8 mouse cellular contexts compared by ENCODE assay signal in the genomic region with DNA sequence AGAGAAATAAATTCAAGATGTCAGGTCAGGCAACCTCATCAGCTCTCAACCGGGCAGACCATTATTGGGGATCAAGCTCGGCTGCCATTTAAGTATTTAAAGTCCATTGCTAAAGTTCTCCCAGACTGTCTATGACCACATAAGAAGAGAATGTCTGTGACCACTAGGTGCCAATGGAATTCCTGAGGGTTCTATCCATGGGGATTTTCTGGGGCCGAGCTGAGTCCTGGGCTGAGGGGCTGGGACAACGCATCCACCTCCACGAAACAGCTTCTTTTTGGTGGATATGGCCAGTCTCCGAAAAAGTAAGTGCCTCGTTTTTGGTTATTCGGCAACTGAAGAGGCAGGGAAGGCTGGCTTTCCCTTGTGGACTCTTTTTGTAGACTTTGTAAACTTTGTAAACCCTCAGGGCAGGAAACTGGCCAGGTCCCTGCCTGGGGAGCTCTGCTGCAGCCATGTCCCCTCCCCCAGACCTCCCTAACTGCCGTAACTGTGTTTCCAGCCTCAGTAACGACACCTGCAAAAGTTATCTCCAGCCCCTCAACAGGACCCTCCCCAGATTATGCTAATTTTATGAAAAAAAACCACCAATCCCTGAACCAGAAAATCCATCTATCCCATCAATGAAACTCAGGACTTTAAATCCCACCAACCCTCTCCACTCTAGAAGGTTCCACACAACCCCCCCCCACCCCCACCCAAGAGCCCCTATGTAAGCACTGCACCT. TPM values are rescaled to one million over a fixed set of nuclear protein-coding genes. Genes with fewer than 3 reads are reported as not detected.
DNase-seq lines count a peak whose midpoint lies in the region; ATAC-seq and TF ChIP-seq lines count a peak whose summit lies in the region.

Gene Psma6, plus strand, starts transcription at position 200 of the 727 bp plus-strand sequence.

- H3K9ac ChIP-seq in midbrain, embryonic 14.5 days (replicated peaks; ENCODE audit: low read length): no peak within 1 kb of the TSS

- intact Hi-C loops in left cerebral cortex, adult 2 months (cut with DNase I): no loop called here

- ATAC-seq in midbrain, embryonic 14.5 days (ENCODE audit: low FRiP score, low TSS enrichment): no peak

- no peaks in the 10 kb centered on the region for H3K27me3 ChIP-seq in heart, embryonic 10.5 days (ENCODE audit: insufficient read depth, poor library complexity, severe bottlenecking)
- no peaks in the 10 kb centered on the region for H3K27me3 ChIP-seq in midbrain, embryonic 14.5 days (ENCODE audit: control insufficient read depth, insufficient read depth, low read length)

- H3K4me1 ChIP-seq in brown adipose tissue, adult 24 weeks (ENCODE audit: control insufficient read depth, insufficient read depth, insufficient read length, low read length): peaks cover 10% of the 10 kb centered on the region
- peaks cover 28% of the 10 kb centered on the region for H3K4me1 ChIP-seq in heart, embryonic 10.5 days
- no peaks in the 10 kb centered on the region for H3K4me1 ChIP-seq in midbrain, embryonic 14.5 days (ENCODE audit: control insufficient read depth, insufficient read depth, low read length)

- WGBS in heart, embryonic 10.5 days: 72% methylated on average over 10 of the region's 10 CpGs
- WGBS in midbrain, embryonic 14.5 days: 84% methylated on average over 10 of the region's 10 CpGs

- no peak for DNase-seq in left cerebral cortex, adult 2 months (ENCODE audit: extremely low spot score in 1 of 2, low spot score in 2 of 2)
- DNase-seq in left cerebral cortex, adult 11 months (ENCODE audit: low spot score): no peak
- no peak for DNase-seq in heart, embryonic 10.5 days (ENCODE audit: low spot score)
- no peak for DNase-seq in layer of hippocampus, postnatal 36 days
- DNase-seq in midbrain, embryonic 14.5 days: no peak
- no peak for DNase-seq in embryo, embryonic 9.5 days (ENCODE audit: extremely low spot score)
- DNase-seq in kidney, adult 9 months: no peak

- H3K9me3 ChIP-seq in heart, embryonic 10.5 days: no peaks in the 10 kb centered on the region
- H3K9me3 ChIP-seq in midbrain, embryonic 14.5 days (ENCODE audit: control insufficient read depth, low read length): no peaks in the 10 kb centered on the region

- 0 out of 2 replicates have a peak, but pooled peaks cover under 1% of the 10 kb centered on the region for H3K36me3 ChIP-seq in heart, embryonic 10.5 days
- no peaks in the 10 kb centered on the region for H3K36me3 ChIP-seq in midbrain, embryonic 14.5 days (ENCODE audit: control insufficient read depth, insufficient read depth, low read length)

- H3K27ac ChIP-seq in left cerebral cortex, adult 2 months: no peak within 1 kb of the TSS
- peak within 1 kb of the TSS; percentile 55 for H3K27ac ChIP-seq in brown adipose tissue, adult 24 weeks (replicated peaks; ENCODE audit: low read depth, low read length)
- H3K27ac ChIP-seq in heart, embryonic 10.5 days: no peak within 1 kb of the TSS
- H3K27ac ChIP-seq in midbrain, embryonic 14.5 days (replicated peaks; ENCODE audit: low read depth, low read length): no peak within 1 kb of the TSS

- no peak for TF ChIP-seq CTCF in left cerebral cortex, adult 2 months (IDR thresholded peaks at IDR 0.05)

- H3K4me2 ChIP-seq in midbrain, embryonic 14.5 days (ENCODE audit: low read length): no peak within 1 kb of the TSS

- no peak within 1 kb of the TSS for H3K4me3 ChIP-seq in left cerebral cortex, adult 2 months
- H3K4me3 ChIP-seq in brown adipose tissue, adult 24 weeks (ENCODE audit: insufficient read depth, low read depth, low read length): no peak within 1 kb of the TSS
- no peak within 1 kb of the TSS for H3K4me3 ChIP-seq in heart, embryonic 10.5 days
- no peak within 1 kb of the TSS for H3K4me3 ChIP-seq in midbrain, embryonic 14.5 days (replicated peaks; ENCODE audit: low read depth, low read length)

RNA-seq across cellular contexts. Expression of gene Psma6, which starts in this region (rescaled TPM):
- total RNA-seq in left cerebral cortex, adult 2 months (2021): 100 to 1,000 TPM; 120 to 136 TPM
- 251 and 340 TPM in 2 replicates for polyA plus RNA-seq in brown adipose tissue, adult 24 weeks (2012; ENCODE audit: insufficient read depth, insufficient read length, missing spikeins)
- 365 and 409 TPM in 2 replicates for polyA plus RNA-seq in heart, embryonic 10.5 days (2016; fragmentation: Nextera tagmentation; extraction: Ambion mirVana)
- total RNA-seq in layer of hippocampus, postnatal 36 days (2021): 100 to 1,000 TPM; 142 to 152 TPM
- polyA plus RNA-seq in midbrain, embryonic 14.5 days (2014; fragmentation: Nextera tagmentation; extraction: Ambion mirVana): 448 and 461 TPM in 2 replicates
